Mouse (Mus musculus) midbrain, embryonic 10.5 days (tissue): Measurements from ENCODE around the gene Rbm7. TPM values are rescaled to one million over a fixed set of nuclear protein-coding genes. Genes with fewer than 3 reads are reported as not detected.
A peak's percentile ranks its signal among the peaks of the same experiment; 100 is the strongest.
"Not testable (repeated sequence)": the region's sequence is repeated elsewhere in the genome, so short reads cannot be mapped to it uniquely, and the experiment has no call there.

Experiments
- DNase-seq: peaks from one replicate; pipeline ENCODE4 v3.0.0-alpha.2; 2017; ENCODE audit warnings: low spot score
- H3K27ac ChIP-seq: fragments of 300-500 bp; sonication (generic); replicated peaks from 2 replicates; pipeline ENCODE4 v1.5.1; 2016; ENCODE audit warnings: mild to moderate bottlenecking
- H3K27me3 ChIP-seq: fragments of 300-500 bp; sonication (generic); 2 replicates; pipeline ENCODE4 v1.6.1; 2016; ENCODE audit warnings: low read depth, mild to moderate bottlenecking; ENCODE audit not compliant: poor library complexity, severe bottlenecking
- H3K36me3 ChIP-seq: fragments of 300-500 bp; sonication (generic); 2 replicates; pipeline ENCODE4 v1.6.1; 2016; ENCODE audit warnings: mild to moderate bottlenecking, moderate library complexity
- H3K4me1 ChIP-seq: fragments of 300-500 bp; sonication (generic); 2 replicates; pipeline ENCODE4 v1.6.1; 2016
- H3K4me3 ChIP-seq: fragments of 300-500 bp; sonication (generic); 2 replicates; pipeline ENCODE4 v1.5.1; 2016; ENCODE audit warnings: mild to moderate bottlenecking, moderate library complexity
- H3K9me3 ChIP-seq: fragments of 300-500 bp; sonication (generic); replicated peaks from 2 replicates; pipeline ENCODE4 v1.6.1; 2016; ENCODE audit warnings: mild to moderate bottlenecking
- WGBS: fragments of 180-500 bp; shearing (Covaris S2); methylation state at CpG from one replicate; pipeline ENCODE4 v1.1.7; 2016; 5-methylcytosine and 5-hydroxymethylcytosine counted together
- polyA plus RNA-seq: library from polyadenylated mRNA; unstranded; fragments of >200 nt; fragmentation: Nextera tagmentation; extraction: Ambion mirVana; gene quantifications from 2 replicates; pipeline ENCODE4 v1.2.1, GENCODE M21; 2016

The Rbm7 gene
- 106 and 112 TPM in 2 replicates for polyA plus RNA-seq

GRCm38 (mm10) chr9:48494817-48495547, at the start of gene Rbm7, which contains the start of gene Gm5617:
Rbm7 (minus strand) TSS chr9:48495299.
Gm5617 (plus strand) TSS chr9:48495442.
- Histone ChIP-seq H3K4me3 (peak within 1 kb of the TSS; percentile 86), H3K36me3 (peaks cover 38% of the 10 kb centered on the region), H3K27me3 (no peaks in the 10 kb centered on the region), H3K27ac (peak within 1 kb of the TSS; percentile 96), H3K9me3 (no peaks in the 10 kb centered on the region), H3K4me1 (peaks cover 16% of the 10 kb centered on the region)
- DNase-seq: peak; percentile 93
- under 1% methylated on average over 72 of the region's 72 CpGs for WGBS

GRCm38 (mm10) chr9:48538688-48539087, 43.6 kb upstream of the Rbm7 start:
- H3K27me3 ChIP-seq: peaks cover 35% of the 10 kb centered on the region
- H3K4me1 ChIP-seq: peaks cover 11% of the 10 kb centered on the region
- H3K27ac ChIP-seq: no peak overlapping the region
- peak; percentile 26 for DNase-seq
- H3K36me3 ChIP-seq: no peaks in the 10 kb centered on the region
- peaks cover 14% of the 10 kb centered on the region for H3K9me3 ChIP-seq
- peak overlapping the region; percentile 46 for H3K4me3 ChIP-seq
- 15% methylated on average over 12 of the region's 12 CpGs for WGBS

GRCm38 (mm10) chr9:48538044-48538645, 43.0 kb upstream of the Rbm7 start:
- no peaks in the 10 kb centered on the region for H3K36me3 ChIP-seq
- H3K27me3 ChIP-seq: peaks cover 35% of the 10 kb centered on the region
- peak overlapping the region; percentile 46 for H3K4me3 ChIP-seq
- DNase-seq: peak; percentile 33
- 1% methylated on average over 17 of the region's 17 CpGs for WGBS
- H3K27ac ChIP-seq: peak overlapping the region; percentile 42; the same call in 1 of the 2 replicates
- peaks cover 14% of the 10 kb centered on the region for H3K9me3 ChIP-seq
- peaks cover 11% of the 10 kb centered on the region for H3K4me1 ChIP-seq

GRCm38 (mm10) chr9:48537616-48538015, 42.5 kb upstream of the Rbm7 start:
- not testable (repeated sequence) for DNase-seq, H3K36me3 ChIP-seq, H3K27ac ChIP-seq
- Histone ChIP-seq H3K9me3 (peaks cover 12% of the 10 kb centered on the region), H3K27me3 (peaks cover 35% of the 10 kb centered on the region), H3K4me3 (0 out of 2 replicates have a peak overlapping the region, but pooled peaks have one; percentile 46), H3K4me1 (peaks cover 11% of the 10 kb centered on the region)
- 27% methylated on average over 1 of the region's 1 CpGs for WGBS

GRCm38 (mm10) chr9:48536414-48536813, 41.3 kb upstream of the Rbm7 start:
- Histone ChIP-seq H3K27me3 (peaks cover 35% of the 10 kb centered on the region), H3K27ac (no peak overlapping the region), H3K9me3 (peaks cover under 1% of the 10 kb centered on the region; the same call in 1 of the 2 replicates), H3K4me1 (peaks cover 11% of the 10 kb centered on the region), H3K36me3 (no peaks in the 10 kb centered on the region), H3K4me3 (no peak overlapping the region)
- DNase-seq: no peak
- WGBS: 78% methylated on average over 1 of the region's 1 CpGs

- H3K36me3 ChIP-seq: no peaks in the 10 kb centered on the region
- H3K27ac ChIP-seq: no peak overlapping the region
- WGBS: 87% methylated on average over 2 of the region's 2 CpGs
- H3K27me3 ChIP-seq: peaks cover 14% of the 10 kb centered on the region
- H3K4me3 ChIP-seq: no peak overlapping the region
- no peak for DNase-seq
- H3K4me1 ChIP-seq: no peaks in the 10 kb centered on the region
- no peaks in the 10 kb centered on the region for H3K9me3 ChIP-seq
These were observed 37.6 kb upstream of the Rbm7 start for GRCm38 (mm10) chr9:48532730-48533129.

GRCm38 (mm10) chr9:48532203-48532602, 37.1 kb upstream of the Rbm7 start:
- no peak overlapping the region for H3K4me3 ChIP-seq

GRCm38 (mm10) chr9:48531294-48531693, 36.2 kb upstream of the Rbm7 start:
- 85% methylated on average over 4 of the region's 4 CpGs for WGBS
- Histone ChIP-seq H3K27ac (no peak overlapping the region), H3K9me3 (no peaks in the 10 kb centered on the region), H3K4me1 (no peaks in the 10 kb centered on the region), H3K27me3 (peaks cover 3% of the 10 kb centered on the region; the same call in 1 of the 2 replicates), H3K36me3 (no peaks in the 10 kb centered on the region), H3K4me3 (no peak overlapping the region)
- no peak for DNase-seq

More at GRCm38 (mm10) chr9:48532203-48532602, 37.1 kb upstream of the Rbm7 start:
- 73% methylated on average over 3 of the region's 3 CpGs for WGBS
- no peaks in the 10 kb centered on the region for H3K4me1 ChIP-seq
- H3K9me3 ChIP-seq: no peaks in the 10 kb centered on the region
- no peaks in the 10 kb centered on the region for H3K36me3 ChIP-seq
- DNase-seq: no peak
- H3K27me3 ChIP-seq: peaks cover 10% of the 10 kb centered on the region
- no peak overlapping the region for H3K27ac ChIP-seq

- no peaks in the 10 kb centered on the region for H3K27me3 ChIP-seq
- no peak overlapping the region for H3K27ac ChIP-seq
- no peak for DNase-seq
- H3K9me3 ChIP-seq: no peaks in the 10 kb centered on the region
- no peaks in the 10 kb centered on the region for H3K4me1 ChIP-seq
- WGBS: 92% methylated on average over 4 of the region's 4 CpGs
- no peaks in the 10 kb centered on the region for H3K36me3 ChIP-seq
- H3K4me3 ChIP-seq: no peak overlapping the region
These were observed 31.4 kb upstream of the Rbm7 start for GRCm38 (mm10) chr9:48526520-48526919.

GRCm38 (mm10) chr9:48525566-48525965, 30.5 kb upstream of the Rbm7 start:
- Histone ChIP-seq H3K27ac (no peak overlapping the region), H3K4me1 (no peaks in the 10 kb centered on the region), H3K27me3 (no peaks in the 10 kb centered on the region), H3K4me3 (no peak overlapping the region), H3K9me3 (no peaks in the 10 kb centered on the region), H3K36me3 (no peaks in the 10 kb centered on the region)
- no peak for DNase-seq
- 19% methylated on average over 1 of the region's 1 CpGs for WGBS

GRCm38 (mm10) chr9:48520405-48520804, 25.3 kb upstream of the Rbm7 start:
- DNase-seq, H3K27ac ChIP-seq, H3K9me3 ChIP-seq, H3K36me3 ChIP-seq, H3K4me3 ChIP-seq, H3K27me3 ChIP-seq, H3K4me1 ChIP-seq: not testable (repeated sequence)
- WGBS: 65% methylated on average over 5 of the region's 7 CpGs

- Histone ChIP-seq H3K4me3 (no peak overlapping the region), H3K9me3 (no peaks in the 10 kb centered on the region), H3K27me3 (no peaks in the 10 kb centered on the region), H3K36me3 (no peaks in the 10 kb centered on the region), H3K27ac (no peak overlapping the region), H3K4me1 (0 out of 2 replicates have a peak, but pooled peaks cover 3% of the 10 kb centered on the region)
- 80% methylated on average over 19 of the region's 19 CpGs for WGBS
- no peak for DNase-seq
These were observed 22.5 kb upstream of the Rbm7 start for GRCm38 (mm10) chr9:48517372-48518130.
